Mouse (Mus musculus): Measurements from ENCODE around the gene Zc3h4. TPM values are rescaled to one million over a fixed set of nuclear protein-coding genes. Genes with fewer than 3 reads are reported as not detected.

The Zc3h4 gene
- polyA plus RNA-seq, 1 experiment from 2014 or later, result 5.2 TPM

DNA sequence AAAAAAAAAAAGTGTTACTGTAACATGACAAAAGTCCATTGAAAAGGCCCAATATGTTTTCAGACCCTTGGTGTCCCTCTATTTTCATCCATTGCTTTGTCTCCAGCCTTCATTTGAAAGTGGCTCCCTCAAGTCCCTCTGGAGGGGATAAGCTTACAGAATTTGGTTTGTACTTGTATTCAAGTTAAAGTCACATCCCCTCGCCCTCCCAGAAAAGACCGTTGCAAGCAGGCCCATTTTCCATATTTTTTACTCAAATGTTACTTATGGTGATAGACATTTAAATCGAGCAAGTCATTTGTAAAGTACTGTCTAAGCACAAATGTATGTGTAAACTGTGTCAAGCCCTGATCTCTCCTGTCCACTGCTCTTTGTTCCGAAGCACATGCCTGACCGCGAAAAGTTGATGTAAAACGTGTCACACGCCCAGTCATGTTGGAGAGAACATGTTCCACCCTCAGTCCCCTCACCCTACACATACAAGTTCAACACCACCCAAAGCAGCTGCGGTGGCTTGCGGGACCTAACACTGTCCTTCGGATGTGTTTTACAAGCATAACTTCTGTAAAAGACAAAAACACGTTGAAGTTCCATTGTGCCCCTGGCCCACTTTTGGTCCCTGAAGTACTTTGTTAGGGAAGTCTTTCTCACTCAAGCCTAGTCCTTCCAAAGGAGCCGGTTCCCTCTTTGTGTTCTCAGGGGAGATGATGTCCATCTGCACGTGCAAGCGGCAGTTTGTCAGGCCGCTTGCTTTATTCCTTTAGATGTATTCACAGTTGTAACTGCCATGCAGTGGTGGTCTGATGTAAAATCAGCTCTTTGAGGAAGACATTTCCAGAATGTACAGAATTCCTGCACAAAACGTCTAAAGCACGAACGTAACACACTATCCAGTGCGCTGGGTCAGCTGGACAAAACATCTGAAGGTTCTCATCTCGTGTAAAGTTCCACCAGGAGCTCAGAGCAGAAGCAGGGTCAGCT, 2.5 kb downstream of the Zc3h4 start:
- H3K4me3 ChIP-seq (ENCODE audit: low read depth, low read length), result peak overlapping the region; percentile 88
- no peaks in the 10 kb centered on the region for H3K27me3 ChIP-seq (ENCODE audit: insufficient read depth, low read length)
- 0 out of 2 replicates have a peak, but pooled peaks cover 2% of the 10 kb centered on the region for H3K36me3 ChIP-seq (replicated peaks; ENCODE audit: insufficient read depth, low read length)
- H3K9ac ChIP-seq (replicated peaks), result peak overlapping the region; percentile 100
- DNase-seq (peak; percentile 66), ATAC-seq (no peak)
- peaks cover 52% of the 10 kb centered on the region for H3K4me1 ChIP-seq (ENCODE audit: insufficient read depth)
- TF ChIP-seq EP300 (IDR thresholded peaks at IDR 0.05; ENCODE audit: low read depth) (0 out of 2 replicates have a peak, but pooled peaks have one; percentile 40), CTCF (IDR thresholded peaks at IDR 0.05; ENCODE audit: low read depth) (no peak)
- no peaks in the 10 kb centered on the region for H3K9me3 ChIP-seq (ENCODE audit: low read length)
- peak overlapping the region; percentile 100 for H3K27ac ChIP-seq (ENCODE audit: low read depth)
- 15% methylated on average over 21 of the region's 21 CpGs for WGBS (ENCODE audit: insufficient replicate concordance)
- peak overlapping the region; percentile 86 for H3K4me2 ChIP-seq (ENCODE audit: low read depth, low read length)

DNA sequence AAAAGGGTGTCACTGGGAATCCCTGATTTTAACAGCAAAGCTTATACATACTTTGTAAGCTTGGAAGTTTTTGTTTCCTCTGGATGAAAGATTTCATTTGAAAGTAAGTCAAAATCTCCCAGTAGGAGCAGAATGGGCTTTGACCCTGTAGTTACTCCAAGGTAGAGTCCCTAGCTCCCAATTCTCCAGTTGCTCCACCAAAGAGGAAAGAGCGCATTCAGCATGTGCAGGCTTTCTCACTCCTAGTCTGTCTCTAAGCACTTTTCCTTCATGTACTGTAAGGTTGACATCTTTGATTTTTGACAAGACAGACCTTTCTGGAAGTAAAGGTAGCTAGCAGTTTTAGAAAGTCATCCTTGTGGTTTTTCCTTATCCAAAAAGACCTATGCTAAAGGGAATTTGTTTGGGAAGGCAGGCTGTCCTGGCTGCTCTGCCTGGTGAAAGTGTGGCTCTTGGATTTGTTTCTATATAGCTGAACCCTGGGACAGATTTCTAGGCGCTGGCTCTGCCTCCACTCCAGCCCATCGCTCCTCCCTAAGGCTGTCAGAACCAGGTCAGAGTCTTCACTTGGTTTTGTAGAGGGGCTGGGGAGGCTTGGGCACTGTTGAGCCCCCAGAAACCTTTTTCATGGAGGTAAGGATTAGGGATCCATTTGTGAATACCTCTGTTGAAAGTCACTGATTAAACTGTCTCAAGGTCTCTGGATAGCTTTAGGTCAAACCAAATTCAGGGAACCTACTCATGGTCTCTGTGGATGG, 3.8 kb downstream of the Zc3h4 start:
- Histone ChIP-seq H3K9me3 (ENCODE audit: low read length) (no peaks in the 10 kb centered on the region), H3K36me3 (replicated peaks; ENCODE audit: insufficient read depth, low read length) (0 out of 2 replicates have a peak, but pooled peaks cover 2% of the 10 kb centered on the region), H3K4me3 (ENCODE audit: low read depth, low read length) (peak overlapping the region; percentile 27), H3K27ac (ENCODE audit: low read depth) (peak overlapping the region; percentile 100), H3K4me1 (ENCODE audit: insufficient read depth) (peaks cover 46% of the 10 kb centered on the region), H3K9ac (replicated peaks) (peak overlapping the region; percentile 71), H3K4me2 (ENCODE audit: low read depth, low read length) (peak overlapping the region; percentile 72), H3K27me3 (ENCODE audit: insufficient read depth, low read length) (no peaks in the 10 kb centered on the region)
- DNase-seq, result no peak
- 61% methylated on average over 3 of the region's 3 CpGs for WGBS (ENCODE audit: insufficient replicate concordance)
- TF ChIP-seq CTCF (IDR thresholded peaks at IDR 0.05; ENCODE audit: low read depth) (no peak), EP300 (IDR thresholded peaks at IDR 0.05; ENCODE audit: low read depth) (no peak; the same call in 1 of the 2 replicates)
- no peak for ATAC-seq

DNA sequence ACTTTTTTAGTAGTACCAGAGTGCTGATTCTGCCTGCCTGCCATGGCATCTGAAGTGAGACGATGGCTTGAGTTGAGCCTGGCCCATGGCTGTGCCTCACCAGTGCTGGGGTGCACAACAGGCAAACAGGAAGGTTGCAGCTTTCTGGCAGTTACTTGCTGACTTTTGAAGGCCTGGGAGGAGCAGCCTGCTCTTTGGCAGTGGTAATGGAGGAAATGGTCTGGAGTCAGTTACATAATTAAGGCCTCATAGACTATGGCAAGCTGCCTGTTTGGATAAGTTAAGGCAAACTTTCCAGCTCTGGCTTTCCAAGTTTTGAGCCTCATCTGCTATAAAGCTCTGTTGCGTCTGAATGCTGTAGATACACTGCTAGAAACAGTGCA, 4.4 kb downstream of the Zc3h4 start:
- Histone ChIP-seq H3K4me3 (ENCODE audit: low read depth, low read length) (peak overlapping the region; percentile 27), H3K4me2 (ENCODE audit: low read depth, low read length) (peak overlapping the region; percentile 72), H3K27ac (ENCODE audit: low read depth) (peak overlapping the region; percentile 100), H3K4me1 (ENCODE audit: insufficient read depth) (peaks cover 46% of the 10 kb centered on the region), H3K27me3 (ENCODE audit: insufficient read depth, low read length) (no peaks in the 10 kb centered on the region), H3K9me3 (ENCODE audit: low read length) (no peaks in the 10 kb centered on the region), H3K9ac (replicated peaks) (peak overlapping the region; percentile 71), H3K36me3 (replicated peaks; ENCODE audit: insufficient read depth, low read length) (0 out of 2 replicates have a peak, but pooled peaks cover 2% of the 10 kb centered on the region)
- no peak for TF ChIP-seq EP300 (IDR thresholded peaks at IDR 0.05; ENCODE audit: low read depth)
- no peak for TF ChIP-seq CTCF (IDR thresholded peaks at IDR 0.05; ENCODE audit: low read depth)
- DNase-seq (peak; percentile 46), ATAC-seq (no peak)
- WGBS (ENCODE audit: insufficient replicate concordance), result 20% methylated on average over 2 of the region's 2 CpGs

GRCm38 (mm10) chr7:16405516-16406351, 5.0 kb downstream of the Zc3h4 start:
- Histone ChIP-seq H3K9me3 (ENCODE audit: low read length) (no peaks in the 10 kb centered on the region), H3K9ac (replicated peaks) (peak overlapping the region; percentile 71), H3K27me3 (ENCODE audit: insufficient read depth, low read length) (no peaks in the 10 kb centered on the region), H3K36me3 (replicated peaks; ENCODE audit: insufficient read depth, low read length) (0 out of 2 replicates have a peak, but pooled peaks cover 2% of the 10 kb centered on the region), H3K4me1 (ENCODE audit: insufficient read depth) (peaks cover 46% of the 10 kb centered on the region), H3K4me2 (ENCODE audit: low read depth, low read length) (peak overlapping the region; percentile 72), H3K27ac (ENCODE audit: low read depth) (peak overlapping the region; percentile 100), H3K4me3 (ENCODE audit: low read depth, low read length) (peak overlapping the region; percentile 27)
- WGBS (ENCODE audit: insufficient replicate concordance), result 11% methylated on average over 11 of the region's 11 CpGs
- no peak for TF ChIP-seq CTCF (IDR thresholded peaks at IDR 0.05; ENCODE audit: low read depth)
- peak; percentile 79 for TF ChIP-seq EP300 (IDR thresholded peaks at IDR 0.05; ENCODE audit: low read depth)
- ATAC-seq, result peak; percentile 62
- peak; percentile 62 for DNase-seq

DNA sequence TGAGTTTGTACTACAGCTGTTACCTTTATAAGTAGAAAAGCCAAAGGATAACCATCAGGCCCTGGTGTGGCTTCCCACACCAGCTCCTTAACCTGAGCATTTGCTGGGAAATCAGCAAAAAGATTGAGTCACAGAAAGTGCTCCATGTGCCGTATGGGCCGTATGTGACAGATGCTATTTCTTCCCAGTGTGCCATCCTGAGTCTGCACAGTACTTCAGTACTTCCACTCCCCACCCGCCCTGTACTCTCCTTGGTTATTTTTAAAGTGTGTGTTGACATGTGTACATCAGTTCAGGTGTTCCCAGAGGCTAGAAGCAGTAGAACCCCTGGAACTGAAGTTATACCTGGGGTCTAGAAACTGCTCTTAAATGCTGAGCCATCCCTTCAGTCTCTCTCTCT, 6.3 kb downstream of the Zc3h4 start:
- Histone ChIP-seq H3K27me3 (ENCODE audit: insufficient read depth, low read length) (no peaks in the 10 kb centered on the region), H3K36me3 (replicated peaks; ENCODE audit: insufficient read depth, low read length) (peaks cover 8% of the 10 kb centered on the region), H3K9ac (replicated peaks) (0 out of 2 replicates have a peak overlapping the region, but pooled peaks have one; percentile 12), H3K4me1 (ENCODE audit: insufficient read depth) (peaks cover 52% of the 10 kb centered on the region), H3K9me3 (ENCODE audit: low read length) (no peaks in the 10 kb centered on the region), H3K4me2 (ENCODE audit: low read depth, low read length) (no peak overlapping the region), H3K27ac (ENCODE audit: low read depth) (peak overlapping the region; percentile 100), H3K4me3 (ENCODE audit: low read depth, low read length) (no peak overlapping the region)
- WGBS (ENCODE audit: insufficient replicate concordance), result 87% methylated on average over 3 of the region's 3 CpGs
- ATAC-seq, result no peak
- no peak for TF ChIP-seq CTCF (IDR thresholded peaks at IDR 0.05; ENCODE audit: low read depth)
- no peak for TF ChIP-seq EP300 (IDR thresholded peaks at IDR 0.05; ENCODE audit: low read depth)
- no peak for DNase-seq

All from liver, postnatal 0 days (tissue).